Mouse (Mus musculus) cortical plate, adult 2 months (tissue): ENCODE results near the gene H2-M10.3.
"Not testable (repeated sequence)": the region's sequence is repeated elsewhere in the genome, so short reads cannot be mapped to it uniquely, and the experiment has no call there.

Source experiments
- CTCF ChIP-seq: fragments of 200-500 bp; IDR thresholded peaks from 2 replicates; pipeline ENCODE4 v1.5.1; 2011; ENCODE audit warnings: mild to moderate bottlenecking, control low read depth, low read length; ENCODE audit not compliant: insufficient read depth; ENCODE audit errors: extremely low read depth
- POLR2A ChIP-seq: fragments of 200-500 bp; IDR thresholded peaks from 2 replicates; pipeline ENCODE4 v1.6.1; 2011; ENCODE audit warnings: mild to moderate bottlenecking, low read length, control low read depth; ENCODE audit not compliant: insufficient read depth; ENCODE audit errors: extremely low read depth

DNA sequence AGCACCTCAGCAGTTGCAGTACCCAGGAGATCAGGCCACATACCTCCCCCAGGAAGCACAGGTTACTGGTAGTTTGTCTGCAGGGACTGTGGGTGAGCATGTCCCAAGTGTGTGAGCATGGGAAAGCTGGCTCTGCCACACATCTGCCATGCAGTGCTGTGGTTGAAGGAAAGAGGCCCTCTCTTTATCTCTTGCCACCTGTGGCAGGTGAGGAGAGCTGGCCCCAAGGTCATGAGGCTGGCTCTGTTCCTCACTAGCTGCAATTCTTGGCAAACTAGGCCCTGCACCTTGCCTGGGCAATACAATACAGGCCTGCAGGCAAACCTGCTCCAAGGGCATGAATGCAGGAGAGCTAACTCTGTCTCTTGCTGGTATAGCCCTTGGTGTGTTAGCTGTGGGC is 5.8 kb downstream of the H2-M10.3 start:
- TF ChIP-seq CTCF, POLR2A: not testable (repeated sequence)
